Mouse (Mus musculus): ENCODE data around the gene Hes7. TPM values are rescaled to one million over a fixed set of nuclear protein-coding genes. Genes with fewer than 3 reads are reported as not detected.

Gene Hes7
- total and polyA plus RNA-seq, 3 experiments = 0.04 TPM; not detected in 2

DNA sequence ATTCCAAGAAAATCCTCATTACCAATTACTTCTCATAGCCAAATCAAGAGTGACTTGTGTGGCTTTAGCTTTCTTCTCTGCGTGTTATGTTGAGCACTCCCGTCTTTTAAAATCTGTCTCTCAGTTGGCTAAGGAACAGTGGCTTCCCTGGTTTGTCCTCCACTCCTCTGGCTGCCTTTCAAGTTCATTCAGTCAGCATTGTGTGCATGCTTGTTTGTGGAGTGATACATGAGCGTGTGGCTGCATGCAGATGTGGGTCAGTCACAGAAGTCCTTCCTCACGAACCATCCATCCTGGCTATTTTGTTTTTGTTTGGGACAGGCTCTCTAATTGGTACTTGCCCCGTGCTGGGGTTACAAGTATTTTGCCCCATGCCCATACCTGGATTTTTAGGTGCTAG lies 43.6 kb upstream of the Hes7 start:
- Histone ChIP-seq H3K27ac (ENCODE audit: insufficient read depth, low read depth) (no peak overlapping the region), H3K27me3 (replicated peaks) (peaks cover 2% of the 10 kb centered on the region), H3K79me2 (replicated peaks; ENCODE audit: control insufficient read depth, extremely low read depth, insufficient read depth, poor library complexity, severe bottlenecking) (no peaks in the 10 kb centered on the region), H3K36me3 (replicated peaks in 1 of 2; ENCODE audit: control insufficient read depth in 1 of 2, insufficient read depth in 1 of 2, low read length in 1 of 2) (no peaks in the 10 kb centered on the region), H3K4me2 (ENCODE audit: insufficient read depth, low read depth, poor library complexity, severe bottlenecking) (no peak overlapping the region), H3K4me3 (replicated peaks in 1 of 3; ENCODE audit: low read depth in 2 of 3, low read length in 2 of 3, poor library complexity in 1 of 3) (no peak overlapping the region), H3K9ac (ENCODE audit: insufficient read depth, low read depth) (no peak overlapping the region), H3K4me1 (ENCODE audit: control insufficient read depth in 1 of 2, insufficient read depth in 2 of 2) (peaks cover 27 to 69% of the 10 kb centered on the region in 2 experiments), H3K9me3 (replicated peaks; ENCODE audit: low read length) (no peaks in the 10 kb centered on the region)
- in situ Hi-C loops (cut with MboI; ENCODE audit: low pct_ligation_motif_present, low pct_unique_long_range_greater_than_20kb, low sequenced_read_pairs) (loop anchor here (25.0 kb wide), 1 partner anchor 936 kb away; the partner anchor contains the start of genes Acadvl, Dlg4 and Dvl2), dilution Hi-C loops (cut with MboI; ENCODE audit: extremely low pct_ligation_motif_present, extremely low pct_unique_long_range_greater_than_20kb, low sequenced_read_pairs) (no loop called here)
- no peak for TF ChIP-seq TBP (conservative IDR thresholded peaks at IDR 0.05; ENCODE audit: low read depth, low read length)
- no peak for TF ChIP-seq MYC (IDR thresholded peaks at IDR 0.05; ENCODE audit: low read depth, low read length)
- TF ChIP-seq ETS1 (conservative IDR thresholded peaks at IDR 0.05; ENCODE audit: low read depth, low read length) = no peak
- TF ChIP-seq HCFC1 (IDR thresholded peaks at IDR 0.05; ENCODE audit: low read depth, low read length) = no peak
- no peak for TF ChIP-seq MXI1 (IDR thresholded peaks at IDR 0.05; ENCODE audit: low read depth, low read length)
- TF ChIP-seq ZMIZ1 (IDR thresholded peaks at IDR 0.05; ENCODE audit: low read depth, low read length) = no peak
- no peak for TF ChIP-seq ZC3H11A (IDR thresholded peaks at IDR 0.05; ENCODE audit: low read depth, low read length)
- TF ChIP-seq ZKSCAN1 (IDR thresholded peaks at IDR 0.05; ENCODE audit: borderline replicate concordance, low read depth, low read length) = no peak
- TF ChIP-seq GABPA (IDR thresholded peaks at IDR 0.05; ENCODE audit: insufficient replicate concordance, low read depth, low read length) = no peak
- TF ChIP-seq MAX (IDR thresholded peaks at IDR 0.05; ENCODE audit: low read length) = no peak
- no peak for TF ChIP-seq ELF1 (IDR thresholded peaks at IDR 0.05; ENCODE audit: low read depth, low read length)
- TF ChIP-seq EP300 (IDR thresholded peaks at IDR 0.05; ENCODE audit: low read length) = no peak
- no peak for TF ChIP-seq MAFK (IDR thresholded peaks at IDR 0.05; ENCODE audit: insufficient replicate concordance, low read length)
- no peak for DNase-seq (ENCODE audit: extremely low read depth)

DNA sequence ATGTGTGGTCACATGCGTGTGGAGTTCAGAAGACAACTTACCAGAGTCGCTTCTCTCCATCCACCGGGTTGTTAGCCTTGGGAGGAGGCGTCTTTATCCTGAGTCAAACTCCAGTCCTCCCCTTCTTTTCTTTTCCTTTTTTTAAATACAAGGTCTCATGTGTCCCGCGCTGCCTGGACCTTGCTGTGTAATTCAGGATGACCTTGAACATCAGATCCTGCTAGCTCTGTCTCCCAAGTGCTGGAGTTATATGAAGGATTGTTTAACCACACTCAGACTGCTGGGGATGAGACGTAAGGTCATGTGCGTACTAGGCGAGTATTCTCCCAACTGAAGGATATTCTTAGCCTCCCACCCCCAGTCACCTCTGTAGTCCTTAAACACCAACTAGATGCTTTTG lies 42.9 kb upstream of the Hes7 start:
- H3K27ac ChIP-seq (ENCODE audit: insufficient read depth, low read depth) = no peak overlapping the region
- no peaks in the 10 kb centered on the region for H3K9me3 ChIP-seq (replicated peaks; ENCODE audit: low read length)
- no peaks in the 10 kb centered on the region for H3K79me2 ChIP-seq (replicated peaks; ENCODE audit: control insufficient read depth, extremely low read depth, insufficient read depth, poor library complexity, severe bottlenecking)
- dilution Hi-C loops (cut with MboI; ENCODE audit: extremely low pct_ligation_motif_present, extremely low pct_unique_long_range_greater_than_20kb, low sequenced_read_pairs) (no loop called here), in situ Hi-C loops (cut with MboI; ENCODE audit: low pct_ligation_motif_present, low pct_unique_long_range_greater_than_20kb, low sequenced_read_pairs) (loop anchor here (25.0 kb wide), 1 partner anchor 935 kb away; the partner anchor contains the start of genes Acadvl, Dlg4 and Dvl2)
- no peak overlapping the region for H3K4me3 ChIP-seq (replicated peaks in 1 of 3; ENCODE audit: low read depth in 2 of 3, low read length in 2 of 3, poor library complexity in 1 of 3)
- peaks cover 7% of the 10 kb centered on the region for H3K27me3 ChIP-seq (replicated peaks)
- DNase-seq (ENCODE audit: extremely low read depth) = no peak
- no peak overlapping the region for H3K9ac ChIP-seq (ENCODE audit: insufficient read depth, low read depth)
- peaks cover 25 to 63% of the 10 kb centered on the region in 2 experiments for H3K4me1 ChIP-seq (ENCODE audit: control insufficient read depth in 1 of 2, insufficient read depth in 2 of 2)
- TF ChIP-seq CHD1 (IDR thresholded peaks at IDR 0.05; ENCODE audit: low read depth, low read length) = no peak
- no peak for TF ChIP-seq POLR2AphosphoS2 (IDR thresholded peaks at IDR 0.05; ENCODE audit: low read depth, low read length)
- TF ChIP-seq GABPA (IDR thresholded peaks at IDR 0.05; ENCODE audit: insufficient replicate concordance, low read depth, low read length) = no peak
- no peak for TF ChIP-seq ZMIZ1 (IDR thresholded peaks at IDR 0.05; ENCODE audit: low read depth, low read length)
- TF ChIP-seq NRF1 (IDR thresholded peaks at IDR 0.05; ENCODE audit: low read depth, low read length) = no peak
- TF ChIP-seq USF1 (IDR thresholded peaks at IDR 0.05; ENCODE audit: low read depth, low read length) = no peak
- no peak for TF ChIP-seq ZC3H11A (IDR thresholded peaks at IDR 0.05; ENCODE audit: low read depth, low read length)
- TF ChIP-seq ETS1 (conservative IDR thresholded peaks at IDR 0.05; ENCODE audit: low read depth, low read length) = no peak
- no peak for TF ChIP-seq TCF12 (IDR thresholded peaks at IDR 0.05; ENCODE audit: low read depth, low read length)
- TF ChIP-seq ELF1 (IDR thresholded peaks at IDR 0.05; ENCODE audit: low read depth, low read length) = no peak
- no peak for TF ChIP-seq SMC3 (IDR thresholded peaks at IDR 0.05; ENCODE audit: low read depth, low read length)
- no peak for TF ChIP-seq NELFE (IDR thresholded peaks at IDR 0.05; ENCODE audit: low read depth, low read length)
- no peak for TF ChIP-seq EP300 (IDR thresholded peaks at IDR 0.05; ENCODE audit: low read length)
- no peak for TF ChIP-seq CTCF (conservative IDR thresholded peaks at IDR 0.05 in 1 of 2, IDR thresholded peaks at IDR 0.05 in 1 of 2; ENCODE audit: low read depth in 2 of 2, low read length in 2 of 2)
- TF ChIP-seq MEF2A (IDR thresholded peaks at IDR 0.05; ENCODE audit: borderline replicate concordance, low read depth, low read length) = no peak
- no peak for TF ChIP-seq BHLHE40 (IDR thresholded peaks at IDR 0.05; ENCODE audit: low read depth, low read length)
- TF ChIP-seq CHD2 (IDR thresholded peaks at IDR 0.05; ENCODE audit: low read length) = no peak
- H3K36me3 ChIP-seq (replicated peaks in 1 of 2; ENCODE audit: control insufficient read depth in 1 of 2, insufficient read depth in 1 of 2, low read length in 1 of 2) = no peaks in the 10 kb centered on the region
- H3K4me2 ChIP-seq (ENCODE audit: insufficient read depth, low read depth, poor library complexity, severe bottlenecking) = no peak overlapping the region
